Mouse (Mus musculus): ENCODE measurements around the gene Zfp706. TPM values are rescaled to one million over a fixed set of nuclear protein-coding genes. Genes with fewer than 3 reads are reported as not detected.

Gene Zfp706
- polyA plus RNA-seq, 1 experiment from 2014 or later = 424 TPM

DNA sequence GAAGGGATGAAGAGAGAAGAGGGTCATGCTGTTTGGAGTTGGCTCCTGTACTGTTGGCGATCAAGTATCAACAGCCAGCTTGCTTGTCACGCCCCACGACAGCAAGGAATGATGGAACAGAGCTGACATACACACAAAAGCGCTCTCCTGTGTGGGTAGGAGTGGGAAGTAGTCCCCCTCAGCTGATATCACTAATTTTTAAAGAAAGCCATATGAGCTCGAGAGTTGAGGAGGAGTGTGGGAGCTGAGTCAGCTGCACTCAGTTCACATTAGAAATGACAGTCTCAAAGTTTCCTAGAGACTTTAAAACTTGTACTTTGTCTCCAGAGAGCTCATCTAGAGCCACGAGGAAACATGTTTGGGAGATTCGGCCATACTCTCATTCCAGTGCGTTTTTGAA is 29.8 kb downstream of the Zfp706 start:
- WGBS = 73% methylated on average over 8 of the region's 8 CpGs
- Histone ChIP-seq H3K36me3 (ENCODE audit: control insufficient read depth, insufficient read depth, low read length) (no peaks in the 10 kb centered on the region), H3K9ac (ENCODE audit: low read depth, low read length) (no peak overlapping the region), H3K9me3 (ENCODE audit: control insufficient read depth, low read length) (no peaks in the 10 kb centered on the region), H3K4me2 (replicated peaks; ENCODE audit: low read depth, low read length) (no peak overlapping the region), H3K27me3 (ENCODE audit: control insufficient read depth, insufficient read depth, low read length) (no peaks in the 10 kb centered on the region), H3K4me1 (ENCODE audit: control insufficient read depth, insufficient read depth, low read length) (peaks cover 17% of the 10 kb centered on the region), H3K4me3 (ENCODE audit: low read length) (no peak overlapping the region), H3K27ac (ENCODE audit: low read depth, low read length) (no peak overlapping the region)
- no peak for ATAC-seq (ENCODE audit: low FRiP score, low TSS enrichment)

DNA sequence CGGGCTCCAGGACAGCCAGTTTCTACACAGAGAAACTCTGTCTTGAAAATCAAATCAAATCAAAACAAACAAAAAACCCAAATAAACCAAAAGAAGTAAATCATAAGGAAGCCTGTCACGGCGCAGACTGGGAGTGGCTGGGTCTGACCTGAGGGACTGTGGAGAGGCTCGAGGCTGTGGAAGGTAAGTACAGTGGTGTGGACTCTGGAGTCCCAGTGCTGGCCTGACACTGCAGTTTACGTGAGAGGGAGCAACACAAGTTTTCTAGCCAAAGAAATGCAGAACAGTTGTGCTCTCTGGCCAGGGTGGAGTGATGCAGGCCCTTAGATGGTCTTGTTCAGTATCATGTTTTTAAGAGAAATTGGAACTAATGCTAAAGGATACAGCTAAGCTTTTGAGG is 31.9 kb downstream of the Zfp706 start:
- 76% methylated on average over 5 of the region's 5 CpGs for WGBS

DNA sequence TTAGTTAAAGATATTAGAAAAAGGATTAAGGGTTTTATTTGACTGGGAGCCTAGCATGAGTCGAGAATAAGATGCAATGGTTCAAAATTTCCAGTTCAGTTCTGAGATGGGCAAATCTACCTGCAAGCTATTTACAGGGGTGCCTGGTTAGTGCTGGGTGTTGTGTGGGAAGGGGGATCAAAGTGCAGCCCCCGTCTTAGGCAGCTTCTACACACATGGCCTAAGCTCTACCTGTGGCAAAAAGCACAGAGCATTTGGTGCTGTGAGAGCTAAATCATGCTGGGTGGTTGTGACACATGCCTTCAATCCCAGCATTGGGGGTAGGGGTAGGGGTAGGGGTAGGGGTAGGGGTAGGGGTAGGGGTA is 32.3 kb downstream of the Zfp706 start:
- Histone ChIP-seq H3K36me3 (ENCODE audit: control insufficient read depth, insufficient read depth, low read length) (no peaks in the 10 kb centered on the region), H3K4me1 (ENCODE audit: control insufficient read depth, insufficient read depth, low read length) (peaks cover 10% of the 10 kb centered on the region)
- WGBS = 85% methylated on average over 2 of the region's 2 CpGs

More for the DNA sequence above, 31.9 kb downstream of the Zfp706 start:
- Histone ChIP-seq H3K27me3 (ENCODE audit: control insufficient read depth, insufficient read depth, low read length) (no peaks in the 10 kb centered on the region), H3K27ac (ENCODE audit: low read depth, low read length) (no peak overlapping the region), H3K36me3 (ENCODE audit: control insufficient read depth, insufficient read depth, low read length) (no peaks in the 10 kb centered on the region), H3K9me3 (ENCODE audit: control insufficient read depth, low read length) (no peaks in the 10 kb centered on the region), H3K4me1 (ENCODE audit: control insufficient read depth, insufficient read depth, low read length) (peaks cover 13% of the 10 kb centered on the region), H3K4me3 (ENCODE audit: low read length) (no peak overlapping the region), H3K4me2 (replicated peaks; ENCODE audit: low read depth, low read length) (no peak overlapping the region), H3K9ac (ENCODE audit: low read depth, low read length) (no peak overlapping the region)
- ATAC-seq (ENCODE audit: low FRiP score, low TSS enrichment) = no peak

DNA sequence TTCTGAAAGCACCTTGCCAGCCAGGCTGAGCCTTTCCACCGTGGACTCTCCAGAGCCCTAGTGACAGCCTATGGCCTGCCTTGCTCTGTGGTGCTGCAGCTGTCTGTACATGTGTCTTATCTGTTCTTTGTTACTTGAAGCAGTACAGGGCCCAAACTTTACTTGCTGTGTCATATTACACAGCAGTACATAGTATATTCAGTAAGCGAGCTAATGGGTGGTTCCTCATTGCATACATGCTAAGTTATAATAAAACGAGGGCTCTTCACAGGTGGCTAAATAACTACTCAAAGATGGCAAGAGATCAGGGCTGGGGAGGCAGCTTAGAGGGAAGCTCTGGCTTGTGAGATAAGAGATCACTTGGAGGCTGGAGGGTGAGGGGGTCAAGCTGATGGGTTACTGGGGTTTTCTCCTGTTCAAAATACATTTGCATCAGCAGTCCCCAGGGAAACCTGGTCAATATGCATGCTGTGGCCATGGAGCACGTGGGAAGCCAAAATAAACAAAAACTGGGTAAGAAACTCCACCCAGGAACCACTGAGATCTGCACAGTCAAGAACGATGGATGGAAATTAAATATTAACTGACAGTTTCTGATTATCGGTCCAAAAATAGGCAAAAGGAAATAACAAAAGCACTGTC is 32.8 kb downstream of the Zfp706 start:
- no peak overlapping the region for H3K4me2 ChIP-seq (replicated peaks; ENCODE audit: low read depth, low read length)
- H3K36me3 ChIP-seq (ENCODE audit: control insufficient read depth, insufficient read depth, low read length) = no peaks in the 10 kb centered on the region
- no peak for ATAC-seq (ENCODE audit: low FRiP score, low TSS enrichment)
- H3K27ac ChIP-seq (ENCODE audit: low read depth, low read length) = no peak overlapping the region
- H3K4me3 ChIP-seq (ENCODE audit: low read length) = no peak overlapping the region
- H3K9me3 ChIP-seq (ENCODE audit: control insufficient read depth, low read length) = no peaks in the 10 kb centered on the region
- H3K9ac ChIP-seq (ENCODE audit: low read depth, low read length) = no peak overlapping the region
- H3K4me1 ChIP-seq (ENCODE audit: control insufficient read depth, insufficient read depth, low read length) = peaks cover 5% of the 10 kb centered on the region
- no peaks in the 10 kb centered on the region for H3K27me3 ChIP-seq (ENCODE audit: control insufficient read depth, insufficient read depth, low read length)
- 61% methylated on average over 6 of the region's 6 CpGs for WGBS

More for the DNA sequence above, 32.3 kb downstream of the Zfp706 start:
- H3K9me3 ChIP-seq (ENCODE audit: control insufficient read depth, low read length) = no peaks in the 10 kb centered on the region
- H3K9ac ChIP-seq (ENCODE audit: low read depth, low read length) = no peak overlapping the region
- no peak overlapping the region for H3K4me3 ChIP-seq (ENCODE audit: low read length)
- no peaks in the 10 kb centered on the region for H3K27me3 ChIP-seq (ENCODE audit: control insufficient read depth, insufficient read depth, low read length)
- no peak overlapping the region for H3K4me2 ChIP-seq (replicated peaks; ENCODE audit: low read depth, low read length)
- no peak overlapping the region for H3K27ac ChIP-seq (ENCODE audit: low read depth, low read length)
- no peak for ATAC-seq (ENCODE audit: low FRiP score, low TSS enrichment)

DNA sequence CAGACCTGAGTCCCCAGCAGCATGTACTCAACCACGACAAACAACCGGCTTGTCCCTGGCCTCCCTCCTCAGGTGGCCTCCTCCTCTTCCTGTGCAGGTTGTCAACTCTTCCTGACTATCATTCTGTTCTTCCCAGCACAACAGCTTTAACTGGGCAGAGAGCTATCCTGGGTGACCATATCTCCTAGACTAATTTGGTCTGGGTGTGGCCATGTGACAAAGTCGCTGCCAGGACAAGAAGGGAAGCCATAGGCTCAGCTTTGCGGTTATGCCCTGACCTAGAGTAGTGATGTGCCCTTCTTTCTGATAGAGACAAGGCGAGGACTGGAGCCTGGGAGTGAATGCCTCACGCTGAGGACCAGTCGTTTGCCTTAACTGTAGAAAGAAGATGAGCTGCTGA is 33.9 kb downstream of the Zfp706 start:
- no peak for ATAC-seq (ENCODE audit: low FRiP score, low TSS enrichment)
- Histone ChIP-seq H3K4me1 (ENCODE audit: control insufficient read depth, insufficient read depth, low read length) (no peaks in the 10 kb centered on the region), H3K36me3 (ENCODE audit: control insufficient read depth, insufficient read depth, low read length) (no peaks in the 10 kb centered on the region), H3K4me2 (replicated peaks; ENCODE audit: low read depth, low read length) (no peak overlapping the region), H3K9ac (ENCODE audit: low read depth, low read length) (no peak overlapping the region), H3K4me3 (ENCODE audit: low read length) (no peak overlapping the region), H3K9me3 (ENCODE audit: control insufficient read depth, low read length) (no peaks in the 10 kb centered on the region), H3K27me3 (ENCODE audit: control insufficient read depth, insufficient read depth, low read length) (no peaks in the 10 kb centered on the region), H3K27ac (ENCODE audit: low read depth, low read length) (no peak overlapping the region)
- 83% methylated on average over 7 of the region's 7 CpGs for WGBS

DNA sequence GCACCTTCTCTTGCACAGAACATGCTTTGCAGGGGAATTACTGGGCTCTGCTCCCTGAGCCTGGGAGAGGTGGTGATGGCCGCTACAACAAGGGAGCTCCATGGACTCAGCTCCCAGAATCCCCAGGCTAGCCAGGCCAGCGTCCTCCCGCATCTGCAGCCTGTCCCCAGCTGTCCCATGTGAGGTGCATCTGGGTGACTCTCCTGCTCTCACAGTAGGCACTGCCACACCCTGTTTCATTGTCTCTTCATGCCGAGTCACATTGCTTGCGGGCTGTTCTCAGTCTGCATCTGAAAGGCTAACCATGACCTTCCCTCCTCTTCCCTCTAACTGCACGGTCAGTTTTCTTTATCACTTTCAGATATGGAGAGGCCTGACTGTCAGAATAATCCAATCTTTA is 34.3 kb downstream of the Zfp706 start:
- H3K4me3 ChIP-seq (ENCODE audit: low read length) = no peak overlapping the region
- no peaks in the 10 kb centered on the region for H3K4me1 ChIP-seq (ENCODE audit: control insufficient read depth, insufficient read depth, low read length)
- no peaks in the 10 kb centered on the region for H3K9me3 ChIP-seq (ENCODE audit: control insufficient read depth, low read length)
- WGBS = 83% methylated on average over 6 of the region's 6 CpGs
- no peaks in the 10 kb centered on the region for H3K27me3 ChIP-seq (ENCODE audit: control insufficient read depth, insufficient read depth, low read length)
- H3K9ac ChIP-seq (ENCODE audit: low read depth, low read length) = no peak overlapping the region
- no peak overlapping the region for H3K27ac ChIP-seq (ENCODE audit: low read depth, low read length)
- no peaks in the 10 kb centered on the region for H3K36me3 ChIP-seq (ENCODE audit: control insufficient read depth, insufficient read depth, low read length)
- no peak for ATAC-seq (ENCODE audit: low FRiP score, low TSS enrichment)
- H3K4me2 ChIP-seq (replicated peaks; ENCODE audit: low read depth, low read length) = no peak overlapping the region

DNA sequence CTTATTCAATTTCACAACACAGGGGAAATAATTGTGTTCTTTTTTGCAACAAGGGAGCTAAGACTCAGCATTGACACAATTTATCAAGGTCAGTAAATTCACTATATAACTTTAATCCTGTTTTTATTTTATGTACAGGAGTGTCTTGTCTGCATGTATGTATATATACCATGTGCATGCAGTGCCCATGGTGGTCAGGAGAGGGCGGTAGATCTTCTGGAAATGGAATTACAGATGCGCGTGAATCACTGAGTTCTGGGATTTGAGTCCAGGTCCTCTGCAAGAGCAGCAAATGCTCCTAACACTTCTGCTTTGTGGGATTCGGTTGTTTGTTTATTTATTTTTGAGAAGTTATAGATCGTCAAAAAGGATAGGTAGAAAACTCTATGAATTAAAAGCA is 37.8 kb downstream of the Zfp706 start:
- no peak for ATAC-seq (ENCODE audit: low FRiP score, low TSS enrichment)
- Histone ChIP-seq H3K4me1 (ENCODE audit: control insufficient read depth, insufficient read depth, low read length) (0 out of 2 replicates have a peak, but pooled peaks cover 6% of the 10 kb centered on the region), H3K9me3 (ENCODE audit: control insufficient read depth, low read length) (no peaks in the 10 kb centered on the region), H3K4me2 (replicated peaks; ENCODE audit: low read depth, low read length) (no peak overlapping the region), H3K36me3 (ENCODE audit: control insufficient read depth, insufficient read depth, low read length) (no peaks in the 10 kb centered on the region), H3K27ac (ENCODE audit: low read depth, low read length) (no peak overlapping the region), H3K4me3 (ENCODE audit: low read length) (no peak overlapping the region), H3K27me3 (ENCODE audit: control insufficient read depth, insufficient read depth, low read length) (no peaks in the 10 kb centered on the region), H3K9ac (ENCODE audit: low read depth, low read length) (no peak overlapping the region)
- 88% methylated on average over 5 of the region's 5 CpGs for WGBS

DNA sequence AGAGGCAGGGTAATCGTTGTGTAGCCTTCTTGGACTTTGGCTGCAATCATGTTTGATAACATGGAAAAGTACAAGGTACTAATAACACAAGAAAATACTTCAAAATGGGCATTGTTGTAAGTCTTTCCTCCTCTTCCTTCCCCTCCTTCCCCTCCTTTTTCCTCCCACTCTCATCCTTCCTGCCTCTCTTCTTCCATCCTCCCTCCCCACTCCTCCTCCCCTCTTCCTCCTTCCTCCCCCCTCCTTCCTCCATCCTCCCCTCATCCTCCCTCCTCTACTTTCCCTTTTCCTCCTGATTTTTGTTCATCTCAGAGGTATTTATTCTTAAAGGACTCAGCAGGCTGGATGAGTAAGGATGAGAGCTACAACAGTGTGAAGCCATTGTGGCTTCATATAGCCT is 39.3 kb downstream of the Zfp706 start:
- no peaks in the 10 kb centered on the region for H3K27me3 ChIP-seq (ENCODE audit: control insufficient read depth, insufficient read depth, low read length)
- H3K9me3 ChIP-seq (ENCODE audit: control insufficient read depth, low read length) = no peaks in the 10 kb centered on the region
- 55% methylated on average over 1 of the region's 1 CpGs for whole genome bisulfite sequencing
- no peak overlapping the region for H3K4me3 ChIP-seq (ENCODE audit: low read length)
- no peak for ATAC-seq (ENCODE audit: low FRiP score, low TSS enrichment)
- peak overlapping the region; percentile 34; the same call in 1 of the 2 replicates for H3K4me2 ChIP-seq (replicated peaks; ENCODE audit: low read depth, low read length)
- H3K4me1 ChIP-seq (ENCODE audit: control insufficient read depth, insufficient read depth, low read length) = 0 out of 2 replicates have a peak, but pooled peaks cover 6% of the 10 kb centered on the region
- H3K27ac ChIP-seq (ENCODE audit: low read depth, low read length) = no peak overlapping the region
- no peak overlapping the region for H3K9ac ChIP-seq (ENCODE audit: low read depth, low read length)
- no peaks in the 10 kb centered on the region for H3K36me3 ChIP-seq (ENCODE audit: control insufficient read depth, insufficient read depth, low read length)

DNA sequence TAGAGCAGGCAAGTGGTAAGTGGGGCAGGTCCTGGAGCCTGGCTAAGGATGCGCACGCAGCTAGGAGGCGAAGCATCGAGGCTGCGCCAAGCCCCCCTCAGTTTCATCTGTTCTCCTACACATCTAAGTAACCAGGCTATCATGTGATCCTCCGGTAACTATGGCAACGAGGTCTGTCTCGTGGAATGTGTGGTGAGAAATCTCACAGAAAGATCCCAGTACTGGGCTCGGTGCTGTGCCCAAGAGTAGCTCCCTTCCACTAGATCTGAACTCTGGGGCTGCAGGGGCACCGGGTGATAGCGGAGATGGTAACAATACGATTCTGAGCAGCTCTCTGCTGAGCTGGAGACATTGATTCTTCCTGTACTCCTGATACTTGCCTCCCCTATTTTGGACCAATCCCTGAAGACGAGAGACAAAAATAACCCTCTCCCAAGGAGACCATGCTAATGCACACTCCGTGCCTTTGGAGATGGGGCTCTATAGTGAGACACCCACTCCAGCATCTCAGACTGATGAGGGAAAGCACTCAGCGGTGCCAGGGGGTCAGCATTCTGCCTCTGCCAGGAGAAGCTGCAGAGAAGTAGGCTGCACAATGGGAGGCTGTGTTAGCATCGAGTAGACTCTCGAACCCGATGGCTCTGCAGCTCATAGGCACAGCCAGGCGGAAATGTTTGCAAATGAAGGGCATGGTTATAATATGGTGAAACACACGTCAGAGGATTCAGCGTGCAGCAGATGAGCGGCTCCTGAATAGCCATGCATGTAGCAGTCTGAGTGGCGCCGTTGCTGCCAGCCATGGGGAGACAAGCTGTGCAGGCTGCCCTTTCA is 40.0 kb downstream of the Zfp706 start:
- ATAC-seq (ENCODE audit: low FRiP score, low TSS enrichment) = peak; percentile 79
- Histone ChIP-seq H3K27me3 (ENCODE audit: control insufficient read depth, insufficient read depth, low read length) (no peaks in the 10 kb centered on the region), H3K4me3 (ENCODE audit: low read length) (no peak overlapping the region; the same call in 1 of the 2 replicates), H3K36me3 (ENCODE audit: control insufficient read depth, insufficient read depth, low read length) (no peaks in the 10 kb centered on the region), H3K27ac (ENCODE audit: low read depth, low read length) (no peak overlapping the region), H3K4me2 (replicated peaks; ENCODE audit: low read depth, low read length) (peak overlapping the region; percentile 34), H3K9me3 (ENCODE audit: control insufficient read depth, low read length) (no peaks in the 10 kb centered on the region), H3K9ac (ENCODE audit: low read depth, low read length) (peak overlapping the region; percentile 23), H3K4me1 (ENCODE audit: control insufficient read depth, insufficient read depth, low read length) (0 out of 2 replicates have a peak, but pooled peaks cover 6% of the 10 kb centered on the region)
- 34% methylated on average over 24 of the region's 24 CpGs for WGBS
